Mouse (Mus musculus) erythroid progenitor cell, adult 5-6 weeks (primary cell): ENCODE results near the gene March4. TPM values are rescaled to one million over a fixed set of nuclear protein-coding genes. Genes with fewer than 3 reads are reported as not detected.

Experiments used
- ATAC-seq: replicated peaks from 2 replicates; pipeline ENCODE4 v1.8.0; 2016; ENCODE audit warnings: moderate number of reproducible peaks, mild to moderate bottlenecking, moderate TSS enrichment, inconsistent platforms; ENCODE audit not compliant: poor library complexity, low FRiP score, severe bottlenecking
- total RNA-seq, 2 experiments: library from RNA; stranded (forward) in 1 of 2; stranded (reverse) in 1 of 2; fragments of 150-400 nt in 1 of 2; fragments of 186-747, 209-891 nt in 1 of 2; gene quantifications; 2 replicates each; pipeline versions ENCODE4 v1.2.3 to v1.2.4; 2015 to 2017; ENCODE audit warnings: low replicate concordance in 2 of 2

March4 gene
- total RNA-seq, 2 experiments from 2014 or later = not detected

- no peak for ATAC-seq
Observed at GRCm38 (mm10) chr1:72406505-72407079, 130.1 kb downstream of the March4 start.

GRCm38 (mm10) chr1:72401331-72402069 lies 135.2 kb downstream of the March4 start:
- no peak for ATAC-seq

GRCm38 (mm10) chr1:72400616-72401015 lies 136.1 kb downstream of the March4 start:
- no peak for ATAC-seq

DNA sequence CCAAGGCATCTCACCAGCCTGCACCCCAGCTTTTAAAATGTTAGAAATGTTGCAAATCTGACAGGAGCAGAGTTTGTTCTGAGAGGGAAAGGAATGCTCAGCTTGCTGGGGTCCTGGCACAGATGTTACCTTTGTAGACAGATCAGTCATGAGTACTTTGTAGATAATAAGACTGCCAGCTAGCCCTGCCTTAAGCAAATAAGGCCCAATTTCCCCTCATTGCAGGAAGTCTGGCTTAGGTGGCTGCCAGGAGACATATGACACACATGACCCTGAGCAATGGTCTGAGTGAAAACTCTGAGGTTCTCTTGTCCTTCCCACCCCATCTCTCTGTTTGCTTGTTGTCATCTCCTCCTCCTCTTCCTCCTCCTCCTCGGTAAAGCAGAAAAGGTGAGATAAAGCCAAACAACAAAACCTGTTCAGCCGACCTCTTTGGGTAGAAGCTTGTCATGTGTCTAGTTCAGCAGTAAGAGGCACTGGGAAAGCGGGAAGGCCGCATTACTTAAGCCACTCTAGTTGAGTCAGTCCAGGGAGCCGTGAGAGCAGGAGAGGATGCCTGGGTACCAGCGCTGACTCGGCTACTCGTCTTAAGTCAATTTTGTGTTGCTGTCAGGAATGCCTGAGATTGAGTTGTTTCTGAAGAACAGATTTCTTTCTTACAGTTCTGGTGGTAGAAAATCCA lies 136.9 kb downstream of the March4 start:
- ATAC-seq = no peak

GRCm38 (mm10) chr1:72390420-72390819 lies 146.3 kb downstream of the March4 start:
- ATAC-seq = no peak

DNA sequence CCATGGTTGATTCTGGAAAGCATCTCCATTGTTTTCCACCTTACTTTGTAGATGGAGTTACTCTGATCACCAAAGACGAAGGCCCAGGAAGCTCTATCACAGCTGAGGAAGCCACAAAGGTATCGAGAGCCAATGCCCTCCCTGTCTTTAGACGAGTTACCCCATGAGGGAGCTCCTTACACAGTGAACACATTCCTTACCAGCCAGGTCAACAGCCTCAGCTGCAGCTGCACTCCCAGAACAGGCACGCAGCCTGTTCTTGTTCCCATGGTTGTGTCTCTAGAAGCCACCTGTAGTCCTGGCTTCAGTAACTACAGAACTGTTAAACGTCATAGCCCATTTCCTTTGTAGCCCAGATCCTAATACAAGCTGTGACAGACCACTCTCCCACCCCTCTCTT lies 153.1 kb downstream of the March4 start:
- ATAC-seq = no peak

DNA sequence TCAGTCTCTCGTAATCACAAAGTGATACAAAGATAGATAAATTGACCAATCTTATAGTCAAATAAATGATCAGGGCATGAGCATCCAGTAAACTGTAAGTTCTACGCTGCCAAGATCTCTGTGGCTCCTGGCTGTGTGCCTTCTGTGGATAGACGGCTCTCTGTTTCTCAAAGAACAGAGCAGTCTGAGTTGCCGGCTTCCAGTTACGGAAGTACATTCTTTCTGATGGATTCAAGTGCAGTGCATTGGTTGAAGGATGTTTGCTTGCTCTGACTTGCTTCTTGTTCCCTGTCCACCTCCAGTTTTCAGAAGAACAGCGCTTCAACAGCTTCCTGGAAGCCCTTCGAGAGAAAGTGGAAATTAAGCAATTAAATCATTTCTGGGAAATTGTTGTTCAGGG lies 153.7 kb downstream of the March4 start:
- no peak for ATAC-seq

- no peak for ATAC-seq
Observed at GRCm38 (mm10) chr1:72380544-72380943, 156.2 kb downstream of the March4 start.

GRCm38 (mm10) chr1:72379752-72380353 lies 156.9 kb downstream of the March4 start:
- no peak for ATAC-seq

- no peak for ATAC-seq
Observed at GRCm38 (mm10) chr1:72378151-72378550, 158.6 kb downstream of the March4 start.

Other genes starting within 250 kb of the March4 start
- 2.1 and 7.9 TPM in 2 replicates for gene Xrcc5, start 229.5 kb downstream of the March4 start, total RNA-seq (2015; ENCODE audit: low replicate concordance)
- 3.1 and 5.9 TPM in 2 replicates for gene Xrcc5, start 229.5 kb downstream of the March4 start, total RNA-seq (2017; ENCODE audit: low replicate concordance)
- 9.0 and 10.9 TPM in 2 replicates for gene Smarcal1, start 46.3 kb upstream of the March4 start, total RNA-seq (2015; ENCODE audit: low replicate concordance)
- gene Smarcal1, start 46.3 kb upstream of the March4 start, total RNA-seq (2017; ENCODE audit: low replicate concordance) = 5.4 and 9.5 TPM in 2 replicates
- gene Ankar, start 163.6 kb upstream of the March4 start, total RNA-seq (2015; ENCODE audit: low replicate concordance) = not detected in 2 replicates
- 0.13 TPM in 1 of 2 replicates, not detected in the other for gene Ankar, start 163.6 kb upstream of the March4 start, total RNA-seq (2017; ENCODE audit: low replicate concordance)
- 395 and 505 TPM in 2 replicates for gene Rpl37a, start 174.4 kb upstream of the March4 start, total RNA-seq (2015; ENCODE audit: low replicate concordance)
- gene Rpl37a, start 174.4 kb upstream of the March4 start, total RNA-seq (2017; ENCODE audit: low replicate concordance) = 97.7 and 148 TPM in 2 replicates